Mouse (Mus musculus) cerebellum, adult 2 months (tissue): Measurements from ENCODE around the gene Foxf1.

Experiments
- CTCF ChIP-seq: fragments of 200-500 bp; IDR thresholded peaks from 2 replicates; pipeline ENCODE4 v1.5.1; 2011; ENCODE audit warnings: low read depth, mild to moderate bottlenecking, control low read depth, low read length, moderate library complexity, borderline replicate concordance; ENCODE audit not compliant: insufficient read depth
- POLR2A ChIP-seq: fragments of 200-500 bp; IDR thresholded peaks from 2 replicates; pipeline ENCODE4 v1.6.1; 2011; ENCODE audit warnings: low read length, control low read depth, borderline replicate concordance; ENCODE audit not compliant: insufficient read depth

GRCm38 (mm10) chr8:121093496-121093895, 9.3 kb downstream of the Foxf1 start:
- TF ChIP-seq CTCF (no peak), POLR2A (no peak)
